ENCODE assay signal across 26 mouse cellular contexts in genomic region chr14:83949696-83950095, GRCm38 (mm10).
DNase-seq lines count a peak whose midpoint lies in the region; ATAC-seq and TF ChIP-seq lines count a peak whose summit lies in the region.
"Had no signal": no experiment of that assay in that cellular context is flagged by ENCODE, and none has a peak within 500 bp of the region (broad histone marks: within the 10 kb centered on the region; RNA-seq: fewer than 3 reads in every experiment).

No protein-coding gene starts in this region.

- DNase-seq in forebrain, postnatal 0 days = no peak
- peak; percentile 6 for DNase-seq in midbrain, postnatal 0 days (ENCODE audit: low spot score)
- DNase-seq in midbrain, embryonic 11.5 days (ENCODE audit: low spot score, missing footprints) = no peak
- peak; percentile 73 for DNase-seq in retina, postnatal 1 day
- no peak for DNase-seq in lung, adult 18-20 months
- DNase-seq: adrenal gland, adult 2 months; adrenal gland, postnatal 14 days; B cell, adult 2 months; cerebellum, adult 11-12 months; cerebellum, adult 8-10 months; cerebellum, postnatal 14 days; gastrocnemius, adult 2 months; gastrocnemius, postnatal 14 days; heart, adult 11 months; heart, postnatal 36 days had no signal

- no peak overlapping the region for H3K9ac ChIP-seq in forebrain, postnatal 0 days
- H3K9ac ChIP-seq in forebrain, embryonic 12.5 days = no peak overlapping the region
- H3K9ac ChIP-seq in midbrain, postnatal 0 days (replicated peaks; ENCODE audit: low read length, poor library complexity, severe bottlenecking) = no peak overlapping the region
- H3K9ac ChIP-seq in midbrain, embryonic 11.5 days (ENCODE audit: low read length) = no peak overlapping the region
- H3K9ac ChIP-seq: embryonic facial prominence, embryonic 12.5 days; forebrain, embryonic 13.5 days; hindbrain, embryonic 15.5 days had no signal

- peak; percentile 23; the same call in 1 of the 2 replicates for ATAC-seq in forebrain, postnatal 0 days
- ATAC-seq in forebrain, embryonic 12.5 days (ENCODE audit: low FRiP score) = no peak
- no peak for ATAC-seq in midbrain, postnatal 0 days (ENCODE audit: low FRiP score)
- ATAC-seq in midbrain, embryonic 11.5 days (ENCODE audit: low FRiP score) = no peak
- ATAC-seq: forebrain, embryonic 13.5 days; forebrain, embryonic 16.5 days; intestine, postnatal 0 days had no signal

- H3K27ac ChIP-seq in forebrain, postnatal 0 days (ENCODE audit: low read depth, low read length) = no peak overlapping the region
- H3K27ac ChIP-seq in forebrain, embryonic 12.5 days = no peak overlapping the region
- no peak overlapping the region for H3K27ac ChIP-seq in midbrain, postnatal 0 days (ENCODE audit: low read depth, low read length)
- H3K27ac ChIP-seq in midbrain, embryonic 11.5 days (ENCODE audit: low read depth, low read length) = no peak overlapping the region
- H3K27ac ChIP-seq: embryonic facial prominence, embryonic 12.5 days; forebrain, embryonic 13.5 days; gastrocnemius, adult 2 months; hindbrain, embryonic 10.5 days; hindbrain, embryonic 15.5 days had no signal

- no peaks in the 10 kb centered on the region for H3K27me3 ChIP-seq in forebrain, postnatal 0 days (ENCODE audit: insufficient read depth, low read length)
- H3K27me3 ChIP-seq in forebrain, embryonic 12.5 days = no peaks in the 10 kb centered on the region
- no peaks in the 10 kb centered on the region for H3K27me3 ChIP-seq in midbrain, postnatal 0 days (ENCODE audit: insufficient read depth, low read length)
- H3K27me3 ChIP-seq in midbrain, embryonic 11.5 days (ENCODE audit: control insufficient read depth, insufficient read depth, low read length) = no peaks in the 10 kb centered on the region
- H3K27me3 ChIP-seq: CH12.LX; embryonic facial prominence, embryonic 12.5 days; forebrain, embryonic 13.5 days; hindbrain, embryonic 15.5 days had no signal

- H3K36me3 ChIP-seq in forebrain, postnatal 0 days (ENCODE audit: insufficient read depth) = no peaks in the 10 kb centered on the region
- no peaks in the 10 kb centered on the region for H3K36me3 ChIP-seq in forebrain, embryonic 12.5 days (replicated peaks)
- no peaks in the 10 kb centered on the region for H3K36me3 ChIP-seq in midbrain, postnatal 0 days (ENCODE audit: insufficient read depth, low read length)
- no peaks in the 10 kb centered on the region for H3K36me3 ChIP-seq in midbrain, embryonic 11.5 days (ENCODE audit: control insufficient read depth, insufficient read depth, low read length)
- H3K36me3 ChIP-seq: embryonic facial prominence, embryonic 12.5 days; G1E; hindbrain, embryonic 10.5 days; hindbrain, embryonic 15.5 days had no signal

- no peak overlapping the region for H3K4me3 ChIP-seq in forebrain, postnatal 0 days (ENCODE audit: low read depth, low read length)
- no peak overlapping the region for H3K4me3 ChIP-seq in forebrain, embryonic 12.5 days (replicated peaks)
- H3K4me3 ChIP-seq in midbrain, postnatal 0 days (ENCODE audit: low read depth, low read length) = no peak overlapping the region
- no peak overlapping the region for H3K4me3 ChIP-seq in midbrain, embryonic 11.5 days (ENCODE audit: low read depth, low read length)
- H3K4me3 ChIP-seq: embryonic facial prominence, embryonic 12.5 days; erythroblast, embryonic 14.5 days; forebrain, embryonic 13.5 days; gastrocnemius, adult 2 months; hindbrain, embryonic 10.5 days; hindbrain, embryonic 15.5 days had no signal

- H3K4me2 ChIP-seq in forebrain, postnatal 0 days (ENCODE audit: low read depth) = no peak overlapping the region
- H3K4me2 ChIP-seq in forebrain, embryonic 12.5 days = no peak overlapping the region
- no peak overlapping the region for H3K4me2 ChIP-seq in midbrain, postnatal 0 days (ENCODE audit: low read depth, low read length, poor library complexity, severe bottlenecking)
- H3K4me2 ChIP-seq in midbrain, embryonic 11.5 days = no peak overlapping the region
- H3K4me2 ChIP-seq: embryonic facial prominence, embryonic 12.5 days; forebrain, embryonic 13.5 days; heart, embryonic 11.5 days; hindbrain, embryonic 15.5 days had no signal

- no peak for TF ChIP-seq CTCF in forebrain, postnatal 0 days (IDR thresholded peaks at IDR 0.05; ENCODE audit: low read depth)
- TF ChIP-seq CTCF in midbrain, postnatal 0 days (IDR thresholded peaks at IDR 0.05) = no peak

- H3K9me3 ChIP-seq in forebrain, postnatal 0 days (ENCODE audit: low read length) = no peaks in the 10 kb centered on the region
- no peaks in the 10 kb centered on the region for H3K9me3 ChIP-seq in forebrain, embryonic 12.5 days
- no peaks in the 10 kb centered on the region for H3K9me3 ChIP-seq in midbrain, postnatal 0 days (ENCODE audit: low read length)
- H3K9me3 ChIP-seq in midbrain, embryonic 11.5 days (ENCODE audit: control insufficient read depth, low read length) = no peaks in the 10 kb centered on the region
- H3K9me3 ChIP-seq: embryonic facial prominence, embryonic 12.5 days; forebrain, embryonic 13.5 days; G1E; hindbrain, embryonic 10.5 days; hindbrain, embryonic 15.5 days had no signal

- 37% methylated on average over 2 of the region's 2 CpGs for WGBS in forebrain, postnatal 0 days
- WGBS in forebrain, embryonic 12.5 days = 70% methylated on average over 2 of the region's 2 CpGs
- WGBS in midbrain, postnatal 0 days = 60% methylated on average over 2 of the region's 2 CpGs
- 82% methylated on average over 2 of the region's 2 CpGs for WGBS in midbrain, embryonic 11.5 days

- no peaks in the 10 kb centered on the region for H3K4me1 ChIP-seq in forebrain, postnatal 0 days (ENCODE audit: insufficient read depth)
- no peaks in the 10 kb centered on the region for H3K4me1 ChIP-seq in forebrain, embryonic 12.5 days
- H3K4me1 ChIP-seq in midbrain, postnatal 0 days (ENCODE audit: insufficient read depth, low read length) = no peaks in the 10 kb centered on the region
- no peaks in the 10 kb centered on the region for H3K4me1 ChIP-seq in midbrain, embryonic 11.5 days (ENCODE audit: control insufficient read depth, insufficient read depth, low read length)
- H3K4me1 ChIP-seq: embryonic facial prominence, embryonic 12.5 days; forebrain, embryonic 13.5 days; hindbrain, embryonic 10.5 days; hindbrain, embryonic 15.5 days had no signal

Comparison
In these comparisons a context has a peak if more than half of its experiments do, and no peak if none do; other contexts are left out.
1. DNase-seq: peak in midbrain, postnatal 0 days (single experiment) and retina, postnatal 1 day (single experiment); none in forebrain, postnatal 0 days (single experiment), midbrain, embryonic 11.5 days (single experiment) and lung, adult 18-20 months (0 of 2).